Mouse (Mus musculus): ENCODE measurements around the gene Gabrb1. TPM values are rescaled to one million over a fixed set of nuclear protein-coding genes. Genes with fewer than 3 reads are reported as not detected.
"Not testable (repeated sequence)": the region's sequence is repeated elsewhere in the genome, so short reads cannot be mapped to it uniquely, and the experiment has no call there.

The Gabrb1 gene
- polyA plus RNA-seq, 1 experiment from 2014 or later: 18.8 TPM

- no peaks in the 10 kb centered on the region for H3K9me3 ChIP-seq
- 33% methylated on average over 5 of the region's 5 CpGs for WGBS
- no peaks in the 10 kb centered on the region for H3K36me3 ChIP-seq
- H3K4me3 ChIP-seq: no peak overlapping the region
- H3K27ac ChIP-seq (replicated peaks): peak overlapping the region; percentile 37; the same call in 1 of the 2 replicates
- no peak overlapping the region for H3K4me2 ChIP-seq (replicated peaks)
- no peaks in the 10 kb centered on the region for H3K27me3 ChIP-seq
- no peak overlapping the region for H3K9ac ChIP-seq (replicated peaks)
- 0 out of 2 replicates have a peak, but pooled peaks have one; percentile 26 for ATAC-seq (replicated peaks)
- H3K4me1 ChIP-seq: peaks cover 17% of the 10 kb centered on the region
Measured at GRCm38 (mm10) chr5:72148679-72149078, 490.8 kb downstream of the Gabrb1 start.

GRCm38 (mm10) chr5:72150870-72151269 is 493.0 kb downstream of the Gabrb1 start:
- H3K27me3 ChIP-seq: no peaks in the 10 kb centered on the region
- H3K9ac ChIP-seq (replicated peaks): no peak overlapping the region
- H3K27ac ChIP-seq (replicated peaks): no peak overlapping the region
- peaks cover 17% of the 10 kb centered on the region for H3K4me1 ChIP-seq
- H3K4me3 ChIP-seq: no peak overlapping the region
- H3K36me3 ChIP-seq: 0 out of 2 replicates have a peak, but pooled peaks cover 5% of the 10 kb centered on the region
- H3K4me2 ChIP-seq (replicated peaks): no peak overlapping the region
- ATAC-seq (replicated peaks): no peak
- WGBS: 93% methylated on average over 5 of the region's 5 CpGs
- no peaks in the 10 kb centered on the region for H3K9me3 ChIP-seq

DNA sequence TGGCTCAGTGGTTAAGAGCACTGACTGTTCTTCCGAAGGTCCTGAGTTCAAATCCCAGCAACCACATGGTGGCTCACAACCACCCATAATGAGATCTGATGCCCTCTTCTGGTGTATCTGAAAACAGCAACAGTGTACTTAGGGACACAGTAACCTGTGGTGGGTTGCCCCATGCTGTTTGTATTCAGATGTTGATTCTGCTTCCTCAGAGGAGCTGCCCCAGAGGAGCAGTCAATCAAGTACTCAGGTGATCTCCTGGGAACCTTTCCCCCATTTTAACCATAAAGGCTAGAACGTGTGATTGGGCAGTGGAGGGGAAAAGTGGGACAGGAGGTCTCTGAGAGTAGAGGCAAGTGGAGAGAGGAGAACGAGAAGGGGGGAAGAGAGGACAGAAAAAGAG is 497.8 kb downstream of the Gabrb1 start:
- not testable (repeated sequence) for H3K9ac ChIP-seq (replicated peaks); ATAC-seq (replicated peaks); H3K4me3 ChIP-seq; H3K27me3 ChIP-seq; H3K9me3 ChIP-seq; H3K27ac ChIP-seq (replicated peaks); H3K4me2 ChIP-seq (replicated peaks); H3K4me1 ChIP-seq
- peaks cover 37% of the 10 kb centered on the region for H3K36me3 ChIP-seq
- 76% methylated on average over 3 of the region's 3 CpGs for WGBS

DNA sequence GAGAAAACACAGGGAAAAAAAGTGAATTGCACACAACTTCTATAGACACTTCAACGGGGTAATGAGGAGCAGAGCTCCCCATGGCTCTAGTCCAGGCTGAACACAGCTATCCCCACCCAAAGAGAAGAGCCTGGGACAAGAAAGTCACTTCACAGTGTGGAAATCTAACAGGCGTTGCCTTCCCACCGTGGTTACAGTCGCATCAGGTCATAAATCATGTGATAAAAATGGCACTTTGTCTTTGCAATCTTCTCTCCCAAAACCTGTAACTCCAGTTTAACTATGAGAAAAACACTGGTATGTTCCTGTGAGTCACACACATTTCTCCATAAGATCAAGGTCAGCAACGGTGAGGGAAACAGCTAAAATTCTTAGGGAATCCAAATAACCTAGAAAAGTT is 498.7 kb downstream of the Gabrb1 start:
- 97% methylated on average over 5 of the region's 5 CpGs for WGBS
- peaks cover 44% of the 10 kb centered on the region for H3K36me3 ChIP-seq

DNA sequence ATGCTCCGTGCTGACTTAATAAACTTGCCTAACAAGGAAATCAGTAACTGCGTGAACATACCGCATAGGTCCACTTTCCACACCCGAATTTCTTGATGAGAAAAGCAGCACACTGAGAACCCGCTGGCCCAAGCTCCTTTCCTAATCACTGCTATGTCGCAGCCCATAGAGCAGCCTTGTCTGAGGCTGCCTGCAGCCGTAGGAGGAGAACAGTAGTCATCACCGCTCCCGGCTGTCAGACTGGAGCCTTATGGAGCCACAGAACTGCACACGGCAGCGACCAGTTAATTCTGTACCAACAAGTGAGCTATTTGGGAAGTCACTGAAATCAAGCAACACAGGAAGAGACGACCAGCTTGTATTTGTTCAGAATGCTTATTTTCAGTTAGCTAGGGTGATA is 500.8 kb downstream of the Gabrb1 start:
- 92% methylated on average over 12 of the region's 12 CpGs for WGBS
- Histone ChIP-seq H3K9ac (replicated peaks) (no peak overlapping the region), H3K36me3 (peaks cover 58% of the 10 kb centered on the region)

More for the DNA sequence above, 498.7 kb downstream of the Gabrb1 start:
- Histone ChIP-seq H3K4me3 (no peak overlapping the region), H3K4me1 (no peaks in the 10 kb centered on the region), H3K9ac (replicated peaks) (no peak overlapping the region), H3K27me3 (no peaks in the 10 kb centered on the region), H3K4me2 (replicated peaks) (no peak overlapping the region), H3K27ac (replicated peaks) (no peak overlapping the region), H3K9me3 (no peaks in the 10 kb centered on the region)
- ATAC-seq (replicated peaks): no peak

GRCm38 (mm10) chr5:72159537-72159936 is 501.6 kb downstream of the Gabrb1 start:
- Histone ChIP-seq H3K27me3 (no peaks in the 10 kb centered on the region), H3K9me3 (no peaks in the 10 kb centered on the region), H3K9ac (replicated peaks) (no peak overlapping the region), H3K27ac (replicated peaks) (no peak overlapping the region), H3K4me3 (no peak overlapping the region), H3K4me2 (replicated peaks) (no peak overlapping the region), H3K36me3 (peaks cover 58% of the 10 kb centered on the region), H3K4me1 (no peaks in the 10 kb centered on the region)
- 91% methylated on average over 6 of the region's 6 CpGs for WGBS
- no peak for ATAC-seq (replicated peaks)

More for the DNA sequence above, 500.8 kb downstream of the Gabrb1 start:
- Histone ChIP-seq H3K4me3 (no peak overlapping the region), H3K27me3 (no peaks in the 10 kb centered on the region), H3K4me1 (no peaks in the 10 kb centered on the region), H3K27ac (replicated peaks) (no peak overlapping the region), H3K4me2 (replicated peaks) (no peak overlapping the region), H3K9me3 (no peaks in the 10 kb centered on the region)
- no peak for ATAC-seq (replicated peaks)

DNA sequence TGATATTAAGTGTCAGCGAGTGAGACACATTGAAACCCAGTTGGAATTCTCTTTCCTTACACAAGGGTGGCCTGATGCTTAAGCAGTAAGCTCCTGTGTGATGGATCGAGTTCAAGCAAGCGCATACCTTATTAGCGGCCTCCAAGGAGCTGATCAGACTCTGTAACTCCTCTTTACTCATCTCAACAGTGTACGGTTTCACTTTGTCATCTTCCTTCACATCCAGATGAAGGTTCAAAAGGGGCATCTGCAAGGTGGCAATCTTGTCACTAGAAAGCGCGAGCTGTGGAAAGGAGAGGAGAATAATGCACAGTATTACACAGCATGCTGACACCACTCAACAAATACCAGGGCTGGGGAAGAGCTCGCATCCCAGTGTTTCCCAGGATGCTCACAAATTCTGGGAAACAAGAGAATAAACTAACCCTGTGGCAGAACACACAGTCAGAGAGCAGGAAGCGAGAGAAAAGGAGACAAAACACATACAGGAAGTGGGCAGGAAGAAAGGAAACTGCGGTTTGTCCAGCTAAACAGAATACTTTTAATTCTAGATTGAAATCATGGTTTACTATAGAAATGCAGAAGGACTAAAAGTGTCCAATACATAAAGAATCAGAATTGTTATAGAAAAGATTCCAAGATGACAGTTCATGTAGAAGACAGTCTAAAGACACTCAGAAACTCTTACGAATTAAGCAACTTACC is 503.0 kb downstream of the Gabrb1 start:
- Histone ChIP-seq H3K4me3 (no peak overlapping the region), H3K4me1 (no peaks in the 10 kb centered on the region), H3K27me3 (no peaks in the 10 kb centered on the region), H3K9me3 (no peaks in the 10 kb centered on the region), H3K4me2 (replicated peaks) (no peak overlapping the region), H3K36me3 (peaks cover 52% of the 10 kb centered on the region), H3K9ac (replicated peaks) (no peak overlapping the region), H3K27ac (replicated peaks) (no peak overlapping the region)
- 91% methylated on average over 11 of the region's 11 CpGs for WGBS
- ATAC-seq (replicated peaks): no peak

- Histone ChIP-seq H3K4me3 (no peak overlapping the region), H3K9ac (replicated peaks) (no peak overlapping the region), H3K4me1 (peaks cover 10% of the 10 kb centered on the region), H3K27me3 (no peaks in the 10 kb centered on the region), H3K9me3 (no peaks in the 10 kb centered on the region), H3K36me3 (peaks cover 43% of the 10 kb centered on the region), H3K27ac (replicated peaks) (no peak overlapping the region), H3K4me2 (replicated peaks) (no peak overlapping the region)
- WGBS: 90% methylated on average over 5 of the region's 5 CpGs
- no peak for ATAC-seq (replicated peaks)
Measured at GRCm38 (mm10) chr5:72162855-72163254, 504.9 kb downstream of the Gabrb1 start.

DNA sequence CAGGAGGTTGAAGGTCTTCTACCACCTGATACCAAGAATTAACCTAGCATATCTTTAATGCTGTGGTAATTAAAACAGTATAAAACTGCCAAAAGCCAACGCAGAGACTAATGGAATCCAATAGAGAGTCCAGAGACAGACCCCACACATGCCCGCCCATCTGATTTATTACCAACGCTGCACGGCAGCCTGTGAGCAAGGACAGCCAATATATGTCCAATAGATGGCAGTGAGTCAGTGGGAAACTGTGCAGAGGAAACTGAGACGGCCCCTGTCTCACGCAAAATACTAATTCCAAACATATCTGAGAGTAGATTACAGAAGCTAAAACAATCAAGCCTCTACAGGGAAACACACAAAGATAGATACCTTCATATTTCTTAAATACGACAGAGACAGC is 506.5 kb downstream of the Gabrb1 start:
- Histone ChIP-seq H3K9me3 (no peaks in the 10 kb centered on the region), H3K4me2 (replicated peaks) (no peak overlapping the region), H3K4me1 (peaks cover 10% of the 10 kb centered on the region), H3K27me3 (no peaks in the 10 kb centered on the region), H3K27ac (replicated peaks) (no peak overlapping the region), H3K9ac (replicated peaks) (no peak overlapping the region), H3K4me3 (no peak overlapping the region), H3K36me3 (peaks cover 31% of the 10 kb centered on the region)
- ATAC-seq (replicated peaks): no peak
- 89% methylated on average over 7 of the region's 7 CpGs for WGBS

- under 1% methylated on average over 38 of the region's 38 CpGs for WGBS
- Histone ChIP-seq H3K4me1 (peaks cover 10% of the 10 kb centered on the region), H3K9ac (replicated peaks) (peak within 1 kb of the TSS; percentile 75)
Measured at GRCm38 (mm10) chr5:72167594-72168284, 509.8 kb downstream of the Gabrb1 start, which contains the start of gene Commd8. Gene Commd8, minus strand, starts transcription at chr5:72168189.

DNA sequence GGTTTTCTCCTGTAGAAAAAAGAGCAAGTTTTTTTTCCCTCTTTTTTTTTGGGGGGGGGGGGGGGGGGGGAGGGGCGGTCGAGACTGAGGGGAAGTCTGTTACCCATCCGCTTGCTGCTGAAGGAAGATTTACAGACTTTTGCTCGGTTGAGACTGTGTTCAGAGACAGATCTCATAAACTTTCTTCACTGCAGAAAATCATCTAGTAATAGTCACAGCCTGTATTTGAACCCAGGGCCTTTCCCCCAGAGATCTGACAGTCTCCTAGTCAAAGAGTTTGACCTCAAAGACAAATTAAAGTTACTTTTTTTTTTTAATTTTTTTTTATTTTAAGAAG is 510.3 kb downstream of the Gabrb1 start:
- ATAC-seq (replicated peaks): peak; percentile 77
- Histone ChIP-seq H3K9me3 (no peaks in the 10 kb centered on the region), H3K4me3 (peak overlapping the region; percentile 95), H3K4me1 (peaks cover 10% of the 10 kb centered on the region), H3K9ac (replicated peaks) (no peak overlapping the region), H3K4me2 (replicated peaks) (peak overlapping the region; percentile 70), H3K27me3 (no peaks in the 10 kb centered on the region), H3K36me3 (no peaks in the 10 kb centered on the region; the same call in 1 of the 2 replicates), H3K27ac (replicated peaks) (no peak overlapping the region)
- 0% methylated on average over 4 of the region's 4 CpGs for WGBS

More at GRCm38 (mm10) chr5:72167594-72168284, 509.8 kb downstream of the Gabrb1 start, which contains the start of gene Commd8:
- Histone ChIP-seq H3K27me3 (no peaks in the 10 kb centered on the region), H3K4me2 (replicated peaks) (peak within 1 kb of the TSS; percentile 70), H3K4me3 (peak within 1 kb of the TSS; percentile 95), H3K36me3 (peaks cover 4% of the 10 kb centered on the region; the same call in 1 of the 2 replicates), H3K27ac (replicated peaks) (peak within 1 kb of the TSS; percentile 65), H3K9me3 (no peaks in the 10 kb centered on the region)
- peak; percentile 96 for ATAC-seq (replicated peaks)

GRCm38 (mm10) chr5:72170067-72170466 is 512.2 kb downstream of the Gabrb1 start:
- no peak for ATAC-seq (replicated peaks)
- no peaks in the 10 kb centered on the region; the same call in 1 of the 2 replicates for H3K36me3 ChIP-seq
- no peaks in the 10 kb centered on the region for H3K9me3 ChIP-seq
- H3K27me3 ChIP-seq: no peaks in the 10 kb centered on the region
- H3K9ac ChIP-seq (replicated peaks): no peak overlapping the region
- 78% methylated on average over 6 of the region's 6 CpGs for WGBS
- no peak overlapping the region for H3K4me2 ChIP-seq (replicated peaks)
- H3K4me3 ChIP-seq: no peak overlapping the region
- peaks cover 10% of the 10 kb centered on the region for H3K4me1 ChIP-seq
- no peak overlapping the region for H3K27ac ChIP-seq (replicated peaks)
